Mouse (Mus musculus) liver, postnatal 0 days (tissue): Measurements from ENCODE around the gene Med24.

Source experiments
- CTCF ChIP-seq: sonication (generic); IDR thresholded peaks from 2 replicates; pipeline ENCODE4 v1.5.1; 2016; ENCODE audit warnings: antibody characterized with exemption, low read depth
- EP300 ChIP-seq: IDR thresholded peaks from 2 replicates; pipeline ENCODE4 v1.6.1; 2016; ENCODE audit warnings: antibody characterized with exemption, low read depth, mild to moderate bottlenecking

DNA sequence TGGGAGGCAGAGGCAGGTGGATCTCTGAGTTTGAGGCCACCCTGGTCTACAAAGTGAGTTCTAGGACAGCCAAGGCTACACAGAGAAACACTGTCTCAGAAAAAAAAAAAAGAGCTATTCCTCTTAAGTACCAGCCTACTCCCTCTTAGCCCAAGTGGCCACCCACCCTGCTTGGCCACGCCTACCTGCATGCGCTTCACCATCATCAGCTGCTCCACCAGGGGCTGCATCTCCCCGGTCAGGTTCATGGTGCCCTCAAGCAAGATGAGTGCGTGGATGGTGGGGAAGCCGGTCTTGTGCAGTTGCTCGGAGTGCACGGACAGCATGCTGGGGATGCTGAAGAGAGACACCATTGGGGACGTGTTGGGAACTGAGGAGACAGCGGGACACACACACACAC is 13.3 kb downstream of the Med24 start:
- no peak for TF ChIP-seq CTCF
- TF ChIP-seq EP300, result no peak
